Mouse (Mus musculus) hindbrain, embryonic 14.5 days (tissue): Measurements from ENCODE around the gene Ppwd1. TPM values are rescaled to one million over a fixed set of nuclear protein-coding genes. Genes with fewer than 3 reads are reported as not detected.

Source experiments
- ATAC-seq: fragments of 200-750 bp; cut with Nextera tagmentation; 2 replicates; pipeline ENCODE4 v1.8.0; 2017; ENCODE audit warnings: moderate number of reproducible peaks, mild to moderate bottlenecking, moderate TSS enrichment, moderate library complexity; ENCODE audit not compliant: low FRiP score
- DNase-seq: peaks from one replicate; pipeline ENCODE4 v3.0.0-alpha.2; 2015; ENCODE audit warnings: low spot score
- H3K27ac ChIP-seq: fragments of 300-500 bp; sonication (generic); 2 replicates; pipeline ENCODE4 v1.5.1; 2014; ENCODE audit warnings: mild to moderate bottlenecking, moderate library complexity
- H3K27me3 ChIP-seq: fragments of 300-500 bp; sonication (generic); 2 replicates; pipeline ENCODE4 v1.6.1; 2014; ENCODE audit warnings: mild to moderate bottlenecking, low read length, mixed read lengths; ENCODE audit not compliant: control insufficient read depth, insufficient read depth
- H3K36me3 ChIP-seq: fragments of 300-500 bp; sonication (generic); replicated peaks from 2 replicates; pipeline ENCODE4 v1.6.1; 2014; ENCODE audit not compliant: control insufficient read depth, insufficient read depth
- H3K4me1 ChIP-seq: fragments of 300-500 bp; sonication (generic); replicated peaks from 2 replicates; pipeline ENCODE4 v1.6.1; 2014; ENCODE audit warnings: antibody characterized with exemption, low read length, mixed read lengths; ENCODE audit not compliant: control insufficient read depth, insufficient read depth
- H3K4me2 ChIP-seq: fragments of 300-500 bp; sonication (generic); replicated peaks from 2 replicates; pipeline ENCODE4 v1.6.1; 2014; ENCODE audit warnings: mild to moderate bottlenecking, moderate library complexity
- H3K4me3 ChIP-seq: fragments of 300-500 bp; sonication (generic); replicated peaks from 2 replicates; pipeline ENCODE4 v1.5.1; 2014; ENCODE audit warnings: mild to moderate bottlenecking, low read length
- H3K9ac ChIP-seq: fragments of 300-500 bp; sonication (generic); 2 replicates; pipeline ENCODE4 v1.6.1; 2014
- H3K9me3 ChIP-seq: fragments of 300-500 bp; sonication (generic); 2 replicates; pipeline ENCODE4 v1.6.1; 2016; ENCODE audit warnings: low read length; ENCODE audit not compliant: control insufficient read depth
- WGBS: fragments of 180-500 bp; shearing (Covaris S2); extraction: QIAGEN DNeasy Blood & Tissue Kit; methylation state at CpG from one replicate; pipeline ENCODE4 v1.1.7; 2014; 5-methylcytosine and 5-hydroxymethylcytosine counted together
- polyA plus RNA-seq: library from polyadenylated mRNA; unstranded; fragments of >200 nt; fragmentation: Nextera tagmentation; extraction: Ambion mirVana; gene quantifications from 2 replicates; pipeline ENCODE4 v1.2.1, GENCODE M21; 2014

Ppwd1 gene
- polyA plus RNA-seq, 1 experiment from 2014 or later, result 7.9 TPM

- peak within 1 kb of the TSS; percentile 81 for H3K9ac ChIP-seq
- H3K27me3 ChIP-seq, result no peaks in the 10 kb centered on the region
- DNase-seq, result peak; percentile 30
- under 1% methylated on average over 32 of the region's 32 CpGs for WGBS
- H3K4me1 ChIP-seq, result peaks cover 17% of the 10 kb centered on the region
- peak within 1 kb of the TSS; percentile 82 for H3K4me2 ChIP-seq
- peak within 1 kb of the TSS; percentile 82 for H3K27ac ChIP-seq
- peak; percentile 93 for ATAC-seq
- H3K4me3 ChIP-seq, result peak within 1 kb of the TSS; percentile 90
- no peaks in the 10 kb centered on the region for H3K9me3 ChIP-seq
- H3K36me3 ChIP-seq, result peaks cover 19% of the 10 kb centered on the region
Measured at GRCm38 (mm10) chr13:104177796-104178649, 50.6 kb downstream of the Ppwd1 start, which contains the start of gene Trappc13. Gene Trappc13, minus strand, starts transcription at chr13:104178469.

GRCm38 (mm10) chr13:104176874-104177273, 51.8 kb downstream of the Ppwd1 start:
- H3K9ac ChIP-seq, result peak overlapping the region; percentile 47
- peak overlapping the region; percentile 90 for H3K4me3 ChIP-seq
- H3K4me1 ChIP-seq, result peaks cover 17% of the 10 kb centered on the region
- ATAC-seq (no peak), DNase-seq (no peak)
- no peaks in the 10 kb centered on the region for H3K9me3 ChIP-seq
- H3K27me3 ChIP-seq, result no peaks in the 10 kb centered on the region
- peak overlapping the region; percentile 82 for H3K4me2 ChIP-seq
- peaks cover 10% of the 10 kb centered on the region for H3K36me3 ChIP-seq
- no peak overlapping the region for H3K27ac ChIP-seq
- 83% methylated on average over 3 of the region's 3 CpGs for WGBS

- Histone ChIP-seq H3K9me3 (peaks cover 6% of the 10 kb centered on the region), H3K27ac (no peak overlapping the region), H3K4me1 (peaks cover 10% of the 10 kb centered on the region), H3K9ac (no peak overlapping the region), H3K27me3 (no peaks in the 10 kb centered on the region), H3K4me2 (no peak overlapping the region), H3K36me3 (peaks cover 15% of the 10 kb centered on the region), H3K4me3 (no peak overlapping the region)
- ATAC-seq (no peak), DNase-seq (no peak)
Measured at GRCm38 (mm10) chr13:104172498-104172897, 56.1 kb downstream of the Ppwd1 start.

GRCm38 (mm10) chr13:104171711-104172110, 56.9 kb downstream of the Ppwd1 start:
- DNase-seq, result no peak
- Histone ChIP-seq H3K4me1 (peaks cover 4% of the 10 kb centered on the region), H3K27ac (no peak overlapping the region), H3K9ac (no peak overlapping the region), H3K9me3 (peaks cover 6% of the 10 kb centered on the region), H3K36me3 (peaks cover 23% of the 10 kb centered on the region), H3K4me2 (no peak overlapping the region), H3K4me3 (no peak overlapping the region), H3K27me3 (no peaks in the 10 kb centered on the region)
- 93% methylated on average over 5 of the region's 5 CpGs for whole genome bisulfite sequencing
- ATAC-seq, result no peak

- no peak overlapping the region for H3K4me2 ChIP-seq
- no peak for DNase-seq
- no peaks in the 10 kb centered on the region for H3K27me3 ChIP-seq
- no peaks in the 10 kb centered on the region for H3K9me3 ChIP-seq
- no peak for ATAC-seq
- peaks cover 66% of the 10 kb centered on the region for H3K36me3 ChIP-seq
- no peak overlapping the region for H3K9ac ChIP-seq
- no peak overlapping the region for H3K27ac ChIP-seq
- no peaks in the 10 kb centered on the region for H3K4me1 ChIP-seq
- 92% methylated on average over 1 of the region's 1 CpGs for WGBS
- H3K4me3 ChIP-seq, result no peak overlapping the region
Measured at GRCm38 (mm10) chr13:104155686-104156085, 73.0 kb downstream of the Ppwd1 start.

Other genes starting within 250 kb of the Ppwd1 start
- gene Nln, start 119.2 kb downstream of the Ppwd1 start, polyA plus RNA-seq, result 69.5 and 83.3 TPM in 2 replicates
- 33.5 and 38.0 TPM in 2 replicates for gene Sgtb, start 119.1 kb downstream of the Ppwd1 start, polyA plus RNA-seq
- gene Trappc13, start 50.4 kb downstream of the Ppwd1 start, polyA plus RNA-seq, result 57.6 and 58.0 TPM in 2 replicates
- 42.4 and 45.8 TPM in 2 replicates for gene Trim23, start 50.0 kb downstream of the Ppwd1 start, polyA plus RNA-seq
- gene Cenpk, start 232 bp downstream of the Ppwd1 start, polyA plus RNA-seq, result 13.6 and 17.3 TPM in 2 replicates
- gene Adamts6, start 59.0 kb upstream of the Ppwd1 start, polyA plus RNA-seq, result 2.0 and 2.5 TPM in 2 replicates